Mouse (Mus musculus) gastrocnemius, adult 8-10 months (tissue): ENCODE data around the gene Trim59. TPM values are rescaled to one million over a fixed set of nuclear protein-coding genes. Genes with fewer than 3 reads are reported as not detected.
"Not testable (repeated sequence)": the region's sequence is repeated elsewhere in the genome, so short reads cannot be mapped to it uniquely, and the experiment has no call there.

Experiments
- DNase-seq, 2 experiments: peaks; one replicate each; pipeline ENCODE4 v3.0.0; 2022; ENCODE audit warnings: low spot score in 2 of 2
- total RNA-seq, 4 experiments: library from RNA; stranded (reverse); gene quantifications; 2 replicates each; pipeline ENCODE4 v1.2.4; 2022

Gene Trim59
- under 1 TPM; 0.17 to 0.36 (median 0.24) TPM for total RNA-seq

DNA sequence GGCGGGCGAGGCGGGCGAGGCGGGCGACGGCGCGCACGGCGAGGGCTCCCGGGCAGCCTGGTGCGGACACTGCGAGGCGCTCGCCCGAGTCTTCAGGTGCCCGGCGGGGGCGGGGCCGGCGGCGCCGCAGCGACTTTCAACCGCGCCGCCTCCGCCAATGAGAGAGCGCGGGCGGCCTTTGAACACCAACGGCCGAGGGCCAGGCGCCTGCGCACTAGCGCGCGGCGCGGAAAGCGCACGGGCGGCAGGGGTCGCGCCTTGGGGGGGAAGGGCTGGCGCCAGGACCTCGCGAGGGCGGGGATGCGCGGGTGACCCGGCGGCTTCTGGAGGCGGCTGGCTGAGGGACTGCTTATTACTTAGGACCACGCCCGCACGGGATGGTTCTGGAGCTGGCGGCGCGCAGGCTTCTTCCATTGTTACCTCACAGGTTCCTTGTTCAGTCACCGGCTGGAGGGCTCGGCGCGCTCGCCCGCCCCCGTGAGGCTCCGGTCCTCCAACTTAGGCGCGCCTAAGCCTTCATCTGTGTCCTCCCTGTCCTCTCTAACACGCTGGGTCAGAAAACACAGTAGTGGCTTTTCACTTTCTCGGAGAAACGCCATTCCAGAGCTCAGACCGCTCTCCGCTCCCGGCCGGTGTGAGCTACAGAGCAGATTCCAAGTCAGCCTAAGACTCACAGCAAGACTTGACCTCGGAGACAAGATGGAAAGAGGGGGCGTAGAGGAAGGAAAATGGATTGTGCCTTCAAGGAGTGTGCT is at the start of gene Trim59:
Gene Trim59, minus strand, starts transcription at position 111 of the 755 bp plus-strand sequence.
- peak; percentile 67 to 82 for DNase-seq

DNA sequence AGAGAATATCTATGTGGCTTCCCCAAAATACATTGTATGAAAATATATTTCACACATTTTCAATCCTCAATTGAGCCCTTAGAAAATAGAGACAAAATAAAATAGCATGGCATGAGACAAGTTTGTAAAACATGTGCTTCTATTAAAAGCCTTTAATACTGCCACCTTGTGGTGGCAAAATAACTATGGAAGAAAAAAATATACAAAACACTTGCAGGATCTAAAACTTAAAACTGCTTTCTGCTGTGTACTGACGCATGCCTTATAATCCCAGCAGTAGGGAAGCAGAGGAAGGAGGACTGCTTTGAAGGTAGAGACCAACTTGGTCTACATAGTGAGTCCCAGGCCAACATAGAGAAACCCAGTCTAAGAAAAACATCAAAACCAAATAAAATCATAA is 19.4 kb upstream of the Trim59 start:
- no peak for DNase-seq

DNA sequence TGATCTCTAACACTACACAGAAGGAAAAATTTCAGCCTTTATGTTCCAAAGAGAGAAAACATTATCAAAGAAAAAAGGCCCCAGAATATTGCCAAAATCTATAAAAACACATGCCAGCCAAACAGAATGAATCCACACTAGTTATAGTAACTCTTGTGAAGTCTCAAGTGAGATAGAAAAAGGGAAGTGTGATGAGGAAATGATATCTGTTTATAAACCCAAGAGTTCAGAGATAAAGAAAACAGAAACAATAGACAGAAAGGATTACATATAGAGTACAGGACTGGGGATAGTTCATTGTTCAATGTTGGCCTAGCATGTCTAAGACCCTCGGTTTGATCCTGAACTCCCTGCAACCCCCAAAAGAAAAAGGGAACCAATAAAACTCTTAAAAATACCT is 18.2 kb upstream of the Trim59 start:
- no peak for DNase-seq

DNA sequence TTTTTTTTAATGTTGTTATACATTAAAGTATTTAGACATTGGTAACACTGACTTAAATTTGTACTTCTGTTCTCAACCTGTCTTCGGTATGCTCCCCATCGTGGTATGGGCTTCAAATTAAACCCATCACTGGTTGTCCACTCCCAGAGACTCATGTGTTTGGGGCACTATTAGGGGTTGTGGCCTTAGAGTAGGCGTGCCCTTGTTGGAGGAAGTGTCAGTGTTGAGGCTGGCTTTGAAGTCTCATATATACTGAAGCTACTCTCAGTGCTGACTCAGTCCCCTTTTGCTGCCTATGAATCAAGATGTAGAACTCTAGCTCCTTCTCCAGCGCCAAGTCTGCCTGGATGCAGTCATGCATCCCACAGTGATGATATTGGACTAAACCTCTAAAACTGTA is 16.1 kb upstream of the Trim59 start:
- no peak for DNase-seq

DNA sequence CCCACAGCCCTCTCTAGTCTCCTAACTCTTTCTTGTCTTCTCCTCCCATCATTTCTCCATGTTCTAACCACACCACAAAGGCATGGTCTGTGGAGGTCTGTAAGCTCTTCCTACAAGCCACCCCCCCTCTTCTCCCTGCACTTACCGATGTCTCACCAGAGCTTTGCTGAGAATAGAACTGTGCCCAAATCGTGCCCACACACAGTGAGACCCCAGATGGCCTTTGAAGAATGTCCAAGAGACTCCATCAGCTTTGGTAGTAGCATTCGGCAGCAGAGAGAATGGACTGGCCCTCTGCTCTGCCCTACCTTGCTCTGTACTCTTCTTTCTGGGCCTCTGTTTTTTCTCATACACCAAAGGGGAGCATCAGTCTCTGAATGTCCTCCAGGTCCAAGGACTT is 11.3 kb upstream of the Trim59 start:
- no peak for DNase-seq

DNA sequence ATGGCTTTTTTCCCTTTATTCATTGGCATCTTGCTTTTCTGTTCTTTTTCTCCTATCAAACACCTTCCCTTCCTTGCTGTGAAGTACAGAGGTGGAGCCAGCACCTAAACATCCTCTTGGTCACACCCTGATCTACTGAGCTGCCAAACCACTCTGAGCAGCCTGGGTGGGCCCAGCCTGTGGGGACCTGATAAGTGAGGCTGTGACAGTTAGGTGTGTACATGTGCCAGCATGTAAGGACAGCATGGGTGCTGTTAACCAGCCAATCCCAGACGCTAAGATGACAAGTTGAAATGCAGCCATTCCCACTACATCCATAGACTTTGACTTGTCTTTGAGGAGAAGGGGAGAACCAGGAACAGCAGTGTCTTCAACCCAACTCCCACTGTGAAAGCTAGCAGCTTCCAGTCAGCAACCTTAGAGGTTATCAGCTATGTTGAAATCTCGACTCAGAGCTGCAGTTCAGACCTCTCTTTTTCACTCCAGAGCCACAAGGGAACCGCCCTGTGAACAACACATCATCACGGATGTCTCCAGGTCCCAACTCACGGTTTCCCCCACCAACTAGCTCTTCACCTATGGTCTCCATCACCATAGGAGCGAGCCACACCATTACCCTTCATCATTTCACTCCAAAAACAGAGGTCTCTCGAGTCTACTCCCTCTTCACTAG is 10.3 kb upstream of the Trim59 start:
- no peak for DNase-seq

DNA sequence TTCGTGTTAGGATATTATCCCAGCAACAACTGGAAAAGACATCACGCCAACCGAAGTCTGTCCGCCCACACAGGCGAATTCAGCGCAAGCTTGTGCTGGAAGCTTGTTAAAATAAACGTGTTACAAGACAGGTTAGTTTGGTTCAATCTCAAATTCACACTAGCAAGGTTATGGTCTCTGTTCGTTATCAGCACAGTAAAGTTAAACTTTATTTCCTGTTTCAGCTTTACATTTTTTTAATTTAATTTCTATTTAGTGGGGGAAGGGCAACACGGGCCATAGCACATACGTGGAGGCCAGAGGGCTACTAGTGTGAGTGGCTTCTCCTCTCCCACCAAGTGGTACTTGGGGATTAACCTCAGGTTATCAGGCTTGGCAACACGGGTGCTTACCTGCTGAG is 7.3 kb upstream of the Trim59 start:
- DNase-seq, result no peak

DNA sequence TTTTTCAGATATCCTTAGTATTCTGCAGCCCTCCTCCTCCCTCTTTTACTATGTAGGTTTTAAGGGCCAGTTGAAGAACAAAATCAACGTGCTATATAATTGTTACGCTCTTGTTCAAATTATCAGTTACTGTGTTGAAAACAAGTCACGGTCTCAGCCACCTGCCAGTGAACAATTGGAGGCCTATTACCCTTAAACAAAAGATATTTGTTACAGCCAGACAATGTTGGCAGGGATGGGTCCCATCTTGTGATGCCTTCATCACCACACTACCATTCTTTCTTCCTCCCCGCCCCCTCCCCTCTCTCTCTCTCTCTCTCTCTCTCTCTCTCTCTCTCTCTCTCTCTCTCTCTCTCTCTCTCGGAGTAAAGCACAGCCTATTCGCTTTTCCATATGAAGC is 4.5 kb upstream of the Trim59 start:
- no peak for DNase-seq

DNA sequence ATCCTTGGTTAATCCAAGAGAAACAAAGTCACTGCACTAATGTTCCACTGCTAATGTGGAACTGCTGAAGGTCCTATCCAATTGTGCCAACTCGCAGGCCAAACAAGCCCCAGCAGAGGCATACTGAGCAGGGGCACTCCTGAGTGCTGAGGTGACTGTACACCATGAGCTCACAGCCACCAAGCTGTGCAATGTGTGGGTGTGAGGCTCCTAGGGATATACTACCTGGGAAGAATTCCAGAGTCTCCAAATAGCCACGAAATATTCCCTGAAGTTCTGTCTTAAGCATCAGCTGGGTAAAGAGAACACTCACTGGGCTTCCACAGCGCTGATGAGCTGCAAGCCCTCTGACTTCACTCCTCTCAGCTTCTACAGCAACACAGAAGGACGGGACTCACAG is 3.1 kb upstream of the Trim59 start:
- no peak for DNase-seq

DNA sequence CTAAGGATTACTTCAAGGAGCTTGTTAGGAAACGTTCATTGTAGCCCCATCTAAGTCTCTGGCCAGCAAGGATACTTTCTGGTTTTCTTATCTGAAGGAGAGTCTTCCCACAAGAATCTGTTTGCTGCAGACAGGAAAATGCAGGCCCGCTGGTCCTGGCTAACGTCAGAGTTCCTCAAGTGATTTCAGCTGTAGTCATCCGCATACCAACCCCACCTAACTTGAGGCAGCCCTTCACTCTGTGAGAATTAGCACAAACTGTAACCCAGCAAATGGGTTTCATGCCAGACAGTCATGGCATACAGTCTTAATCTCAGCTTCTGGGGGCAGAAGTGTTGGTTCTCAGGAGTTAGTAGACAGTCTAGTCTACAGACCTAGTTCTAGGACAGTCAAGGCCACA is 2.0 kb upstream of the Trim59 start:
- DNase-seq, result no peak

DNA sequence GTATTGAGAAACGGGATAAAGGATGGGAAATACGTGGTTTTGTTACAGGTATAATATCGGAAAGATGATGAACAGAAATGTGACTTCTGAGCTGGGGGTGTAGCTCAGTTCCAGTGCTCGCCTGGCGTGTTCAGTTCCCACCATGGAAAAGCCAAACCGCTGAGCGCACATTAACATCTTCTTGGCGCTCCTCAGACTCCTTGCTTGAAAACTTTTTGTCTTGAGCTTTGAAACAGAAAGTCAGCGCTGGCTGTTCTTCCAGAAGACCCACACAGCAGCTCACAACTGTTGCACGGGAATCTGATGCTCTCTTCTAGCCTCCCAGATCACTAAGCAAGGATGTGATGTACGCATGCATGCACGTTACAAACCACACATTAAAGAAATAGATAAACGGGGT is 1.2 kb upstream of the Trim59 start:
- no peak for DNase-seq

DNA sequence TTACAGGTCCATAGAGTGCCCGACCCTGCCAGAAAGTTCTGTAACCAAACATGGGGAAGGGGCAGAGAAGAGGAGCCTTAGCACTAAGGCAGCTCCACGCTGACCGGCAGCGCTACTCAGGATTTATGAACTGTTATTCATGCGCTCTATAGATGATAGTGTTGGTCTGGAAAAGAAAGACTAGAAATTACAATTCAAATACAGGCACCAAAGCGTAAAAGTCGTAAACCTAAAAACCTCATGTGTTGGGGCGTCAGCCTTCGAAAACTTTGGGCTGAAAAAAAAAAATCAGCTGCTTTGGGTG is 797 bp upstream of the Trim59 start:
- no peak for DNase-seq

DNA sequence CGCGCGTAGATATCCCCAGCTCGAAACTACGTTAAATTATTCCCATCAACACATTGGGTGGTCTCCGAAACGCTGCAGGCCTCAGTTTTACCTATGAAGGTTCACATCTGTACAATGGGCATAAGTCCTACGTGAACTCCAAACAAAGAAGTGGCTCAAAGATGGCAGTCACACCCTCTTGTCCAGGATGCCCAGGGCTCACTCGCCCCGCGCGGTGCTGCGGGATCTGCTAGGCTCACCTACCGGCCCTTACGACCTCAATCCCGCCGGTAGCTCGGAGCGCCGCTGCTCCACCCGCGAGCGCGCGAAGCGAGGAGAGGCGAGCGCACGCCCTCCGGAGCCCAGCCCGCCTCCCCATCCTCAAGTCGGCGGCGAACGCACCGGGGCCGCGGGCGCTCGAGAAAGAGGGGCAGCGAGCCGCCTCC is 376 bp downstream of the Trim59 start:
- DNase-seq, result peak in 1 of 2 experiments; percentile 3

DNA sequence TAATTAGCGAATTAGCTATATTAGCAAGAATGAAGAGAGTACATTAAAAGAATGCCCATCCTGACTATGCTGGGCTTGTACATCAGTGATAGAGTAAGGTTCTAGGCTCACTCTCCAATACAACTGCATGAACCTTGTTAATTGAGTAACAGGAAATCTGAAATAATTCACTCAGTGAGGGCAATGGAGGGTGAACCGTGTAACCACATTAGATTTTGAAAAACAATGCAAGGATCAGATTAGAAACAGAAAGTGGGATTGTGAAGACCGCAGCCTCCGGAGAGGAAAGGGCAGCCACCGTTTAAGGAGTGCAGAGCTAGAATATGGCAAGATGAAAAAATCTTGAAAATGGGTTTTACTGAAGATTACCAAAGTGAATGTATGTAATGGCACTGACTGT is 3.3 kb downstream of the Trim59 start:
- no peak for DNase-seq

DNA sequence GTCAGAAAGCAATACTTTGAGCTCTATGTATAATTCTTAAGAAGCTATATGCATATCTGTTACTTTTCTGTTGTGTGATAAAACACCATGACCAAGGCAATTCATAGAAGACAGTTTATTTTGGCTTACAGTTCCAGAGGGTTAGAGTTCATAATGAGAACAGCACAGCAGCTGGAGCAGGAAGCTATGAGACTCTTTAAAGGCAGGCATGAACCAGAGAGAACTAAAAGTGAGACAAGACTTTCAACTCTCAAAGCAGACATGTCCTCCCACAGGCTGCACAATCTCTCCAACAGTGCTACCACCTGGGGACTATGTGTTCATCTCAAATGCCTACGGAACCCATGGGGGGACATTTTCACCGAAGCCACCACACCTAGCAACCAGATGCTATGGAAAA is 4.5 kb downstream of the Trim59 start:
- DNase-seq, result no peak

DNA sequence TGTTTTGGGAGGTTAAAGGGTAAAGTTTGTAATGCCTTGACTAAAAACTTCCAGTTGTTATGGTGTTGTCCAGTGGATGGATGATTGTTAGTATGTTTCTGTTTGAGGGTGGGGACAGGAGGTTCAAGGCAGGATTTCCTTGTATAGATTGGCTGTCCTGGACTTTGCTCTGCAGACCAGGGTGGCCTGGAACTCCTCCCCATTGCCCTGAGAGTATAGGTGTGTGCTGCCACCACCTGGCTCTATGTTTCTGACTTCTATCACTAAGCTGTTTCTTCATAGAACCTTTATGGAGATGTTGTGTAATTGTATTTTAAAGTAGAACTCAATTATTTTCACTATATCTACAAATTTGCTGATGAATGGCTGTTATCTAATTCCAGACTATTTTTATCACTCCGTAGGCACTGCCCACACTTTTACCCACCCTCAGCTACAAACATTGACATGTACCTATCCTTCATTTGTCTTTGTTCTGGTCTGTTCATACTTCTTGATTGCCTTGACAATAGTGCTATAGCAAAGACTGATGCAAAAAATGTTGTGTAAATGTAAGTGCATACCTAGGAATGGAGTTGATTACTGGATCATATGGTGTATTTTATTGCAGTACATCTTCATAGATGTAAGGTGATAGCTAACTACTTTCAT is 18.3 kb downstream of the Trim59 start:
- no peak for DNase-seq

DNA sequence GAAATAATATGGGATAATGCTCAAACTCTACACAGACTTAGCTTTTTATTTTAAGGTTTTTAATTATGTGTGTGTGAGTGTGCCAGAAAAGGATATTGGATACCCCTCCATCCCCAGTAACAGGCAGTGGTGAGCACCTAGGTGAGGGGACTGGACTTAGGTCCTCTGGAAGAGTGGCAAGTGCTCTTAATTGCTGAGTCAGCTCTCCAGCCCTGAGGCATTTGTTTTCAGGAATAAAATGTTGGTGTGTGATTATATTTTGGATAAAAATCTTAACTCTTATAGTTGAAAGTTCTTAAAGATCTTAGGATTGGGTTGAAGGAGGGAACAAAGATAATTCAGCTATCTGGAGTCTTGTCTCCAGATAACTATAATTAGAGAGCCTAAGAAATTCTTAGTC is 23.8 kb downstream of the Trim59 start:
- no peak for DNase-seq

DNA sequence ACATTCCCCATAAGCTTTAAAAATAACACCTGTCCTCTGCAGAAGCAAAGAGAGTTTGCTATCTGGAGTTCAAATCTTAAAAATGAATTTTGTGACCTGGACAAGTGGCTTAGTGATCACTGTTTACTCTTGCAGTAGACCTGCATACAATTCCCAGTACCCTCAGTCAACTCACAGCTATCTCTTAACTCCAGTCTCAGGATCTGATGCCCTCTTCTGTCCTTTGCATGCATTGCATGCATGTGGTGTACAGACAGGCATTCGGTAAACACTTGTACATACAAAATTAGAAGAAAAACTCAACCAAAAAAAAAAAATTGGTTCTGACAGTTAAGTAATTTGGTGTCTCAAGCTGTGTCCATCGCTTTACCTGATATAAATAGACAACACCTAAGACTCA is 24.3 kb downstream of the Trim59 start:
- no peak for DNase-seq

DNA sequence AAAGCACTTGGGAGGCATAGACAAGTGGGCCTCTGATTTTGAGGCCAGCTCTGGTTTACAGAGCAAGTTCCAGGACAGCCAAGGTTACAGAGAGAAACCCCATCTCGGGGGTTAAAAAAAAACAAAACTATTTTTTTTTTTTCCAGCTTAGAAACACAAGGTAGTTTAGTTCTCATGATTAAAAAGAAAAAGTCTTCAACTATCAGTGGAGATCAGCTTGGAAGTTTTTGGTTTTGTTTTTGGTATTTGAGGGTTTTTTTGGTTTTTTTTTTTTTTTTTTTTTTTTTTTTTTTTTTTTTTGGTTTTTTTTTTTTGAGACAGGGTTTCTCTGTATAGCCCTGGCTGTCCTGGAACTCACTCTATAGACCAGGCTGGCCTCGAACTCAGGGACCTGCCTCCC is 25.9 kb downstream of the Trim59 start:
- not testable (repeated sequence) for DNase-seq

DNA sequence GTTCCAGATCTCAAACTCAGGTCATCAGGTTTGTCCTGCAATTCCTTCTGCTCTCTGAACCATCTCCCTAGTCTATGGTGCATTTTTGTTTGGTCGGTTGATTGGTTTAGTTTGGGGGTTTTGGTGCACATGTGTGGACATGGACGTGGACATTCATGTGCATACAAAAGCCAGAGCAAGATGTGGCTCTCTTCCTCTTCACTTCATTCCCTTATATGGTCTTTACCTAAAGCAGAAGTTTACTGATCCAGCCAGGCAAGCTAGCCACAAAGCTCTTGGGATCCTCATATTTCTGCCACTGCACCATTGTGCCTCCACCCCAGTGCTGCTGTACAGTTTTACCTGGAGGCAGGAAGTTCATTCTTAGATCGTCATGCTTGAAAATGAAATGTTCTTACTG is 27.4 kb downstream of the Trim59 start:
- DNase-seq, result no peak

DNA sequence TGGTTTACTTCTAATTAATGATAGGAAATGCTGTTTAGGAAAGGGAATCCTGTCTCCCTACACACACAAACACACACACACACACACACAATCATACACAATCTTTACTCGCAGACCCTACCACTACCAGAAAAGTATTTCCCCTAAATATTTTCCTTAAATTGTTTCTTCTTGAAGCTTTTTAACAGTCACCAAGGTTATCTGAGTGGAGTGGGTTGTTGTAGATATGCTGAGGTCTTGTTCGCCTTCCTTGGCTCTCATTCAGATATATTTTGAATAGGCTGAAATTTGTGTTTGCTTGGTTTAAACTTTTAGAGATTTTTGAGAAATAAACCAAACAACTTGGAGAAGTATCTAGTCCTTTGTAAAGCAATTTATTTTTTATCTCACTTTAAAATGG is 35.7 kb downstream of the Trim59 start:
- DNase-seq, result no peak

DNA sequence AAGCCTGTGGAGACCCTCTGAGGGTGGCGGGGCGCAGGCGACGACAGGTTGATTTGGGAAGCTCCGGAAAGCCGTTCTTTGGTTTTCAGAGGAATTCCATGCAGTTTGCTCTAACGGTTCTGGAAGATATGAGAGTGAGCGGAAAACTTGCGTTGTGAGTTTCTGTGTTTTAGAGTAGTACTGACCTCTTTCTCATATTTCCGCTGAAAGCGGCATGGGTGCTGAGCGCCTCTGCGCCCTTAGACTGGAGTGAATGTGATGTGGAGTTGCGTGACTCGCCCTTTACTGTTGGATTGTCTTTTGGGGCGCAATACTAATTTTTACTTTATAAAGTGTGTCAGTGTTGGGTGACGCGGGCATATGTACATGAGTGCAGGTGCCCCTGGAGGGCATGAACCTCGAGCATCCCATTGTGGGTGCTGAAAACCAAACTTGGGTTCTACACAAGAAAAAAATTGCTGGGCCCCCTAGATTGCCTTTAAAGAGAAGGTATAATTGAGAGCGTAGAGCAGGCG is 38.3 kb downstream of the Trim59 start:
- DNase-seq, result no peak
